Mouse (Mus musculus) ovary, postnatal 36 days (tissue): ENCODE results near the gene Myh14.
A peak's percentile ranks its signal among the peaks of the same experiment; 100 is the strongest.
"Not testable (repeated sequence)": the region's sequence is repeated elsewhere in the genome, so short reads cannot be mapped to it uniquely, and the experiment has no call there.

Source experiments
- DNase-seq: peaks from one replicate; pipeline ENCODE4 v3.0.0; 2022; ENCODE audit warnings: low spot score, mixed read lengths

Gene Myh14

GRCm38 (mm10) chr7:44670803-44671202 lies at the start of gene Myh14:
Gene Myh14 (minus strand): TSS chr7:44670843.
- DNase-seq: peak; percentile 85

- DNase-seq: no peak
Observed at GRCm38 (mm10) chr7:44709881-44710280, 39.2 kb upstream of the Myh14 start.

- no peak for DNase-seq
Observed at GRCm38 (mm10) chr7:44708574-44708973, 37.9 kb upstream of the Myh14 start, which contains the start of gene Izumo2. Gene Izumo2 (plus strand): TSS chr7:44708742.

- not testable (repeated sequence) for DNase-seq
Observed at GRCm38 (mm10) chr7:44708093-44708492, 37.5 kb upstream of the Myh14 start.

- no peak for DNase-seq
Observed at GRCm38 (mm10) chr7:44707169-44707675, 36.6 kb upstream of the Myh14 start.

GRCm38 (mm10) chr7:44706322-44706721 lies 35.7 kb upstream of the Myh14 start:
- no peak for DNase-seq

- no peak for DNase-seq
Observed at GRCm38 (mm10) chr7:44705086-44705485, 34.4 kb upstream of the Myh14 start.

GRCm38 (mm10) chr7:44704363-44704762 lies 33.7 kb upstream of the Myh14 start:
- no peak for DNase-seq

GRCm38 (mm10) chr7:44702985-44703384 lies 32.3 kb upstream of the Myh14 start:
- DNase-seq: no peak

- DNase-seq: no peak
Observed at GRCm38 (mm10) chr7:44701921-44702320, 31.3 kb upstream of the Myh14 start.

GRCm38 (mm10) chr7:44697980-44698379 lies 27.3 kb upstream of the Myh14 start:
- DNase-seq: no peak

- peak; percentile 80 for DNase-seq
Observed at GRCm38 (mm10) chr7:44697191-44697710, 26.6 kb upstream of the Myh14 start.

GRCm38 (mm10) chr7:44695223-44695622 lies 24.6 kb upstream of the Myh14 start:
- no peak for DNase-seq

- DNase-seq: no peak
Observed at GRCm38 (mm10) chr7:44693427-44694175, 23.0 kb upstream of the Myh14 start.

- DNase-seq: no peak
Observed at GRCm38 (mm10) chr7:44689331-44689730, 18.7 kb upstream of the Myh14 start.

GRCm38 (mm10) chr7:44688890-44689289 lies 18.2 kb upstream of the Myh14 start:
- no peak for DNase-seq

- DNase-seq: peak; percentile 54
Observed at GRCm38 (mm10) chr7:44685531-44686402, 15.1 kb upstream of the Myh14 start.

GRCm38 (mm10) chr7:44683656-44684055 lies 13.0 kb upstream of the Myh14 start:
- DNase-seq: no peak

- no peak for DNase-seq
Observed at GRCm38 (mm10) chr7:44676611-44677010, 6.0 kb upstream of the Myh14 start.

GRCm38 (mm10) chr7:44676126-44676525 lies 5.5 kb upstream of the Myh14 start:
- DNase-seq: no peak

GRCm38 (mm10) chr7:44675171-44675570 lies 4.5 kb upstream of the Myh14 start:
- DNase-seq: no peak

GRCm38 (mm10) chr7:44674511-44674910 lies 3.9 kb upstream of the Myh14 start:
- DNase-seq: no peak

GRCm38 (mm10) chr7:44672193-44672592 lies 1.6 kb upstream of the Myh14 start:
- DNase-seq: no peak
